Mouse (Mus musculus) forebrain, embryonic 13.5 days (tissue): ENCODE results near the gene Sema3b. TPM values are rescaled to one million over a fixed set of nuclear protein-coding genes. Genes with fewer than 3 reads are reported as not detected.

Source experiments
- ATAC-seq: fragments of 200-750 bp; cut with Nextera tagmentation; 2 replicates; pipeline ENCODE4 v1.8.0; 2017
- H3K27ac ChIP-seq: fragments of 300-500 bp; sonication (generic); 2 replicates; pipeline ENCODE4 v1.5.1; 2015; ENCODE audit warnings: inconsistent platforms, mild to moderate bottlenecking, moderate library complexity
- H3K27me3 ChIP-seq: fragments of 300-500 bp; sonication (generic); 2 replicates; pipeline ENCODE4 v1.6.1; 2015; ENCODE audit warnings: mild to moderate bottlenecking, inconsistent platforms
- H3K36me3 ChIP-seq: fragments of 300-500 bp; sonication (generic); 2 replicates; pipeline ENCODE4 v1.6.1; 2015; ENCODE audit warnings: mild to moderate bottlenecking, inconsistent platforms; ENCODE audit not compliant: poor library complexity, severe bottlenecking
- H3K4me1 ChIP-seq: fragments of 300-500 bp; sonication (generic); 2 replicates; pipeline ENCODE4 v1.6.1; 2015; ENCODE audit warnings: inconsistent platforms
- H3K4me2 ChIP-seq: fragments of 300-500 bp; sonication (generic); 2 replicates; pipeline ENCODE4 v1.6.1; 2015; ENCODE audit warnings: inconsistent platforms, mild to moderate bottlenecking, moderate library complexity
- H3K4me3 ChIP-seq: fragments of 300-500 bp; sonication (generic); 2 replicates; pipeline ENCODE4 v1.5.1; 2015; ENCODE audit warnings: mild to moderate bottlenecking, inconsistent platforms
- H3K9ac ChIP-seq: fragments of 300-500 bp; sonication (generic); 2 replicates; pipeline ENCODE4 v1.6.1; 2015; ENCODE audit warnings: mild to moderate bottlenecking, inconsistent platforms
- H3K9me3 ChIP-seq: fragments of 300-500 bp; sonication (generic); replicated peaks from 2 replicates; pipeline ENCODE4 v1.6.1; 2016; ENCODE audit warnings: inconsistent platforms
- WGBS: fragments of 180-500 bp; shearing (Covaris S2); methylation state at CpG from one replicate; pipeline ENCODE4 v1.1.7; 2015; 5-methylcytosine and 5-hydroxymethylcytosine counted together
- polyA plus RNA-seq: library from polyadenylated mRNA; unstranded; fragments of >200 nt; fragmentation: Nextera tagmentation; extraction: Ambion mirVana; gene quantifications from 2 replicates; pipeline ENCODE4 v1.2.1, GENCODE M21; 2015

Sema3b gene
- polyA plus RNA-seq, 1 experiment from 2014 or later, result 1.8 TPM

- Histone ChIP-seq H3K27ac (peak overlapping the region; percentile 83), H3K36me3 (peaks cover 25% of the 10 kb centered on the region), H3K9me3 (no peaks in the 10 kb centered on the region), H3K4me2 (peak overlapping the region; percentile 75), H3K4me3 (peak overlapping the region; percentile 74), H3K27me3 (peaks cover 38% of the 10 kb centered on the region), H3K9ac (peak overlapping the region; percentile 90), H3K4me1 (peaks cover 54% of the 10 kb centered on the region)
- WGBS, result 0% methylated on average over 53 of the region's 53 CpGs
- peak; percentile 94 for ATAC-seq
These were observed 54.7 kb downstream of the Sema3b start for GRCm38 (mm10) chr9:107554319-107554825.

- 4% methylated on average over 36 of the region's 37 CpGs for WGBS
- ATAC-seq, result peak; percentile 77
- peaks cover 54% of the 10 kb centered on the region for H3K4me1 ChIP-seq
These were observed 55.3 kb downstream of the Sema3b start for GRCm38 (mm10) chr9:107553541-107554318.

DNA sequence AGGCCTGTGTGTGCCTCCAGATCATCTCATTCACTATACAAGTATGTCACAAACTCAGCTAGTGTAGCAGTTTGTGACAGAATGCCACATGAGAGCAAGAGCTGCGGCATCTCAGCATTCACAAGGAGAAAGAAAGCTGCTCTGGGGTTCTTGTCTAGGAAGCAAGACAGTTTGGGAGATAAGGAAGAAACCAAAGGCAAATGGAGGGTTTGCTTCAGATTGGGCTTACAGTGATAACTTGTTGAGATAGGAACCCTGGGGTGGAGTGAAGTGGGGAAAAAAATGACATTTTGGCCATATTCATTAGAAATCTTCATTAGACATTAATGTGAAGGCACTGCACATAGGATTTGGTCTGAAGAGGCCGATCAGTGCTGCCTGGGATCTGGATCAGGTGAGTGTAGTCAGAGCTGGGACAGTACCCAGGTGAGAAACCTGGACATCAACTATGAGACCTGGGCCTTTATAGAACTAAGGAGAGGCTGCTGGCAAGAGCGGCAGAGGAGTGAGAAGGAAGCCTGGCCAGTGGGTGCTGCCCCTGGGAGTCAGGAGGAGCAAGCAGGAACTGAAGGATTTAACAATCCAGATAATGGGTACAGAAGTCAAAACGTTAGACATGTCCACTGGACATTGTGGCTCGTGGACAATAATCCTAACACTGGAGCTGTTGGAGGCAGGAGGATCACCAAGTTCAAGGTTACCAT is 56.2 kb downstream of the Sema3b start:
- Histone ChIP-seq H3K9me3 (no peaks in the 10 kb centered on the region), H3K4me3 (0 out of 2 replicates have a peak overlapping the region, but pooled peaks have one; percentile 74), H3K9ac (no peak overlapping the region; the same call in 1 of the 2 replicates), H3K4me1 (peaks cover 54% of the 10 kb centered on the region), H3K27ac (no peak overlapping the region), H3K4me2 (peak overlapping the region; percentile 75), H3K36me3 (peaks cover 10% of the 10 kb centered on the region), H3K27me3 (peaks cover 52% of the 10 kb centered on the region)
- WGBS, result 82% methylated on average over 5 of the region's 5 CpGs
- no peak for ATAC-seq

More at GRCm38 (mm10) chr9:107553541-107554318, 55.3 kb downstream of the Sema3b start:
- peak overlapping the region; percentile 83 for H3K27ac ChIP-seq
- peak overlapping the region; percentile 90 for H3K9ac ChIP-seq
- peaks cover 19% of the 10 kb centered on the region for H3K36me3 ChIP-seq
- no peaks in the 10 kb centered on the region for H3K9me3 ChIP-seq
- H3K4me2 ChIP-seq, result peak overlapping the region; percentile 75
- peaks cover 44% of the 10 kb centered on the region for H3K27me3 ChIP-seq
- H3K4me3 ChIP-seq, result peak overlapping the region; percentile 74

DNA sequence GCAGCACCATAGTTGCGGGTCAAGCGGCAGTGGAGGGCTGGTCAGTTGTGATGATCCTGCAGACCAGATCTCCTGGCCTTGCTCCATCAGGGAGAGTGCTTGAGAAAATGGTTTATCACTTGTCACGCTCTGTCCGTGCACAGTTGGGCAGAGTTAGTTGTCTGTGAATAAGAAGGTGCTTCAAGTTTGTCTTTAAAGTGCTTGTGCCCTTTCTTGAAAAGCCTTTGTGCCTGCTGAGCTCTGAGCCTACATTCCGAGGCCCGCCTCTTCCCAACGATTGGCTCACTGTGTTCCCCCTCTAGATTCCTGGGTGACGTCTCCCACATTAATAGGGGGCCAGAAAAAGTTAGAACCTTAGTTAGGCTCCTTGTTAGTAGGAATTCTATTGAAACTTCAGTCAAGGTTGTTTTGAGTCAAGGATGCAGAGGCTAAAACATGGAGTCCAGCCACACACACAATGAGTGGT is 57.1 kb downstream of the Sema3b start:
- H3K4me2 ChIP-seq, result peak overlapping the region; percentile 74
- H3K27me3 ChIP-seq, result peaks cover 54% of the 10 kb centered on the region
- H3K9ac ChIP-seq, result peak overlapping the region; percentile 65
- no peaks in the 10 kb centered on the region for H3K9me3 ChIP-seq
- 4% methylated on average over 8 of the region's 8 CpGs for WGBS
- H3K4me3 ChIP-seq, result peak overlapping the region; percentile 40
- H3K4me1 ChIP-seq, result peaks cover 63% of the 10 kb centered on the region
- H3K27ac ChIP-seq, result no peak overlapping the region
- peaks cover under 1% of the 10 kb centered on the region; the same call in 1 of the 2 replicates for H3K36me3 ChIP-seq
- ATAC-seq, result no peak

- Histone ChIP-seq H3K4me2 (peak within 1 kb of the TSS; percentile 74), H3K9me3 (no peaks in the 10 kb centered on the region), H3K27ac (no peak within 1 kb of the TSS), H3K4me1 (peaks cover 64% of the 10 kb centered on the region), H3K9ac (peak within 1 kb of the TSS; percentile 65), H3K36me3 (no peaks in the 10 kb centered on the region), H3K4me3 (peak within 1 kb of the TSS; percentile 40), H3K27me3 (peaks cover 54% of the 10 kb centered on the region)
- ATAC-seq, result peak; percentile 4; the same call in 1 of the 2 replicates
- under 1% methylated on average over 63 of the region's 63 CpGs for whole genome bisulfite sequencing
These were observed 57.7 kb downstream of the Sema3b start, which contains the start of gene Rassf1 for GRCm38 (mm10) chr9:107551117-107551889. Gene Rassf1, plus strand, starts transcription at chr9:107551555.

- peak overlapping the region; percentile 65; the same call in 1 of the 2 replicates for H3K9ac ChIP-seq
- H3K27ac ChIP-seq, result no peak overlapping the region
- no peaks in the 10 kb centered on the region for H3K9me3 ChIP-seq
- peaks cover 64% of the 10 kb centered on the region for H3K4me1 ChIP-seq
- ATAC-seq, result no peak
- H3K27me3 ChIP-seq, result peaks cover 54% of the 10 kb centered on the region
- H3K4me2 ChIP-seq, result peak overlapping the region; percentile 74
- no peak overlapping the region for H3K4me3 ChIP-seq
- H3K36me3 ChIP-seq, result no peaks in the 10 kb centered on the region
- 27% methylated on average over 23 of the region's 23 CpGs for WGBS
These were observed 58.4 kb downstream of the Sema3b start for GRCm38 (mm10) chr9:107550491-107551116.

DNA sequence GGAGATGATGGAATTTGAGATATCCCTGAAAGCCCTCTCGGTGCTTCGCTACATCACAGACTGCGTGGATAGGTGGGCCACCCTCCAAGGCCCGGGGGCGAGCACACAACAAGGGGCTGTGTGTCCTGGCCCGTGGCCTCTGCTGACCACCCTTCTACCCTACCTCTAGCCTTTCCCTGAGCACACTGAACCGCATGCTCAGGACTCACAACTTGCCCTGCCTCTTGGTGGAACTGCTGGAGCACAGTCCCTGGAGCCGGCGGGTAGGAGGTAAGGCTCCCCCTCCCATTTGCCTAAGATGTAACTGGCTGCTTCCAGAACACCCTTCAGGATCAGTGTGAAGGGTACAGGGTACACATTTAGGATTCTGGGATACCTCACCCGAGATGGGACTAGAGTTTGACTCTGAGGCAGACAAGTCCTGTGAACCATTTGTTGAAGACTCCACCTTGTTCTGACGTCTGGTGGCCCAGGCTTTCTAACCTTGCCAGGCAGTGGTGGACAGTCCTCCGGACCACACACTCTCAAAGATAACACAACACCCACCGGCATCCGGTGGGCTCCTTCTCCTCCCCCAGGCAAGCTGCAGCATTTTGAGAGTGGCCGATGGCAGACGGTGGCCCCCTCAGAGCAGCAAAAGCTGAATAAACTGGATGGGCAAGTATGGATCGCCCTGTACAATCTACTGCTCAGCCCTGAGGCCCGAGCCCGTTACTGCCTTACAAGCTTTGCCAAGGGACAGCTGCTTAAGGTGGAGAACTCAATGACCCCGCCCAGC is 59.5 kb downstream of the Sema3b start:
- no peak for ATAC-seq
- Histone ChIP-seq H3K4me3 (no peak overlapping the region), H3K27me3 (peaks cover 54% of the 10 kb centered on the region), H3K36me3 (peaks cover 9% of the 10 kb centered on the region), H3K27ac (no peak overlapping the region), H3K4me1 (peaks cover 59% of the 10 kb centered on the region), H3K4me2 (no peak overlapping the region), H3K9ac (no peak overlapping the region), H3K9me3 (no peaks in the 10 kb centered on the region)
- WGBS, result 85% methylated on average over 20 of the region's 20 CpGs

DNA sequence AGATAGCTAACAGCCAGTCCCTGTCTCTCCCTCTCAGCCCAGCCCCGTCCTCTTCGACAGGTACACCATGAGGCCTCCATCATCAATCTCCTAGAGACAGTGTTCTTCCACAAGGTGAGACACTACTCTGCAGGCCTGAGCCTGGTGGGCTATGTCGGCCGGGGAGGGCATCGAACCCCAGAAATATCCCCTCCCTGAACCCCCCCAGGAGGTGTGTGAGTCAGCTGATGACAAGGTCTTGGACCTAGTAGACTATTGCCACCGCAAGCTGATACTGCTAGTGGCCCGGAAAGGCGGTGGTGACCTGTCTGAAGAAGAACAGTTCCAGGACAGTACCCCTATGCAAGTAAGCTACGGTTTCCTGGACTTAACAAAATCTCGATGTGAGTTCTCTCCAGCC is 60.2 kb downstream of the Sema3b start:
- Histone ChIP-seq H3K27me3 (peaks cover 54% of the 10 kb centered on the region), H3K27ac (no peak overlapping the region)

DNA sequence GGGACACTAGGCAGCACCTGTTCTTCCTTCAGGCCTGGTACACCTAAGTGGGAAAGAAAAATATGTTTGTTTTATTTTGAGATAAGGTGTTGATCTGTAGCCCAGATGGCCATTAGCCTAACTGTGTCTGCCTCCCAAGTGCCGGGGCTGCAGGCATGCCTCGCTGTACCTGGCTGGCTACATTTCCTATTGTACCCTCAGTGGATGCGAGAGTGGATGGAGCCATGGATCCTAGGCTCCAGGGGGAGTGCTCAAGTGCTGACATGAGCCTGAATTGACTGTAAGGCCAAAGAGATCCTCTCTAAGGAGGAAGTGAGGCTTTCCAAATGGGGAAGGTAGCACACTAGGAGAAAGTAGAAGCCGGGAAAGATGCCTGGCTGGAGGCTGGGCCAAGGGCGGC is 61.1 kb downstream of the Sema3b start:
- Histone ChIP-seq H3K9ac (no peak overlapping the region), H3K27ac (no peak overlapping the region), H3K27me3 (peaks cover 52% of the 10 kb centered on the region), H3K4me3 (no peak overlapping the region), H3K4me1 (peaks cover 53% of the 10 kb centered on the region), H3K9me3 (no peaks in the 10 kb centered on the region), H3K36me3 (peaks cover 21% of the 10 kb centered on the region), H3K4me2 (no peak overlapping the region)
- WGBS, result 80% methylated on average over 5 of the region's 5 CpGs
- ATAC-seq, result no peak

More for the DNA sequence above, 60.2 kb downstream of the Sema3b start:
- Histone ChIP-seq H3K9me3 (no peaks in the 10 kb centered on the region), H3K4me3 (no peak overlapping the region), H3K4me2 (no peak overlapping the region), H3K4me1 (peaks cover 57% of the 10 kb centered on the region), H3K36me3 (peaks cover 16% of the 10 kb centered on the region), H3K9ac (no peak overlapping the region)
- no peak for ATAC-seq
- 94% methylated on average over 10 of the region's 10 CpGs for WGBS
